Mouse (Mus musculus): ENCODE data around the gene Gpr27. TPM values are rescaled to one million over a fixed set of nuclear protein-coding genes. Genes with fewer than 3 reads are reported as not detected.

The Gpr27 gene
- polyA plus RNA-seq, 1 experiment from 2014 or later, result 1.6 TPM

DNA sequence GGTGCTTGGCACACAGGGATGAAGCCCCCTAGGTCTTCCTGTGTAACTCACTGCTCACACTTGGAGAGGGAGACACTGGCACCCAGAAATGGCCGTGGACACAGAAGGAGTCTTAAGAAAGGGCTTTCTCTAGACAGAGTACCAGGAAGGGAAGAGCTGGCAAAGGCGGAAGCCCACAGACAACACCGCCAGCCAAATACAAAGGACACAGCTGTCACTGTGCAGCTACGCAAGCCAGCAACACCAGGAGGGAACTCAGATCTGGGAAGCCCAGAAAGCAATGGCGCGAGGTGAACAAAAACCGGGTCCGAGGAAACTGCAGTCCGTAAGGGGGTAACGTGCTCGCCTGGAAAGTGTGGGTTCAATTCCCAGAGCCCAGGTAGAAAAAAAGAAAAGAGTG lies 14.4 kb upstream of the Gpr27 start:
- WGBS, result 74% methylated on average over 11 of the region's 11 CpGs
- Histone ChIP-seq H3K27me3 (ENCODE audit: control insufficient read depth, insufficient read depth, low read length) (no peaks in the 10 kb centered on the region), H3K27ac (replicated peaks in 1 of 2; ENCODE audit: control insufficient read depth in 1 of 2, insufficient read depth in 1 of 2, low read depth in 2 of 2, low read length in 2 of 2) (no peak overlapping the region), H3K4me2 (ENCODE audit: low read length) (no peak overlapping the region), H3K9ac (ENCODE audit: low read length) (no peak overlapping the region), H3K9me3 (ENCODE audit: control insufficient read depth, low read length) (no peaks in the 10 kb centered on the region), H3K4me3 (ENCODE audit: control insufficient read depth in 1 of 2, insufficient read depth in 1 of 2, low read depth in 1 of 2, low read length in 2 of 2) (no peak overlapping the region), H3K4me1 (ENCODE audit: control insufficient read depth in 2 of 2, insufficient read depth in 2 of 2, low read length in 2 of 2) (no peaks in the 10 kb centered on the region), H3K36me3 (ENCODE audit: control insufficient read depth, insufficient read depth, low read length) (no peaks in the 10 kb centered on the region)
- no peak for ATAC-seq (ENCODE audit: insufficient number of reproducible peaks, insufficient read depth, low FRiP score, low read depth)

DNA sequence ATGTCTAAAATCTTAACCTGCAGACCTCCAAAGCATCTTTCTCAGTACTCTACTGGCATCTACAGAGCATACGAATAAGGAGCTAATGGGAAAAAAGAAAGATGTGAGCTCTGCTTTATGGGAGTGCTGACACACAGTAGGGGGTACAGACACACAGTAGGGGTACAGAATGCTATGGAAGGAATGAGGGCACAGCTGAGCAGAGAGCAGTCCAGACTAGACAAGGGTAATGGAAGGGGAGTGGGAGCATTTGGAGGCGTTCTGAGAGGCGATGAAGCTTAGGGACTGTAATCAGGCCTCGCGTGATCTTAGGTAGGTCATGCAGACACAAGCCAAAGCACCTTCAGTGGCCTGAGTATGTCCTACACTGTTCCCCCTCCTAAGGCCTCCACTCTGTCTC lies 8.5 kb upstream of the Gpr27 start:
- Histone ChIP-seq H3K27ac (replicated peaks in 1 of 2; ENCODE audit: control insufficient read depth in 1 of 2, insufficient read depth in 1 of 2, low read depth in 2 of 2, low read length in 2 of 2) (no peak overlapping the region), H3K27me3 (ENCODE audit: control insufficient read depth, insufficient read depth, low read length) (no peaks in the 10 kb centered on the region; the same call in 1 of the 2 replicates), H3K4me3 (ENCODE audit: control insufficient read depth in 1 of 2, insufficient read depth in 1 of 2, low read depth in 1 of 2, low read length in 2 of 2) (no peak overlapping the region), H3K9ac (ENCODE audit: low read length) (no peak overlapping the region), H3K9me3 (ENCODE audit: control insufficient read depth, low read length) (no peaks in the 10 kb centered on the region), H3K36me3 (ENCODE audit: control insufficient read depth, insufficient read depth, low read length) (no peaks in the 10 kb centered on the region), H3K4me2 (ENCODE audit: low read length) (no peak overlapping the region), H3K4me1 (ENCODE audit: control insufficient read depth in 2 of 2, insufficient read depth in 2 of 2, low read length in 2 of 2) (no peaks in the 10 kb centered on the region)
- WGBS, result 74% methylated on average over 5 of the region's 5 CpGs
- no peak for ATAC-seq (ENCODE audit: insufficient number of reproducible peaks, insufficient read depth, low FRiP score, low read depth)

DNA sequence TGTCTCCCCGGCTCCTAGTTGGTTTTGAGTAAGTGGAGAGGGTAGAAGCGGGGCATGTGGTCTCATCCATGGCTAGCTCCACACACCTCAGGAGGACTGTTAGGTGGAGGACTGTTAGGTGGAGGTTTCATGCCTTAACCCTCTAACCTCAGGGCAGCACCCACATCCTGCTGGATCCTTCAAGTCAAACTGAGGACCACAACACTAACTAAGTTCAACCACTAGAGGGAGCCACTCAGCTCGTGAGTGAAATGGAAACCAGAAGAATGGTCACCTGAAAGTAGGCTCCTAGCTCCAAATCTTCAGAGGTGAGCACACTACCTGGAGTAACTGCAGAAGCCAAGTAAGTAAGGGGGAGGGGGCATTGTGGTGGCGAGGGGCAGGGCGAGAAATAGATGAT lies 7.6 kb upstream of the Gpr27 start:
- no peak overlapping the region for H3K4me2 ChIP-seq (ENCODE audit: low read length)
- 47% methylated on average over 5 of the region's 5 CpGs for WGBS
- ATAC-seq (ENCODE audit: insufficient number of reproducible peaks, insufficient read depth, low FRiP score, low read depth), result no peak

DNA sequence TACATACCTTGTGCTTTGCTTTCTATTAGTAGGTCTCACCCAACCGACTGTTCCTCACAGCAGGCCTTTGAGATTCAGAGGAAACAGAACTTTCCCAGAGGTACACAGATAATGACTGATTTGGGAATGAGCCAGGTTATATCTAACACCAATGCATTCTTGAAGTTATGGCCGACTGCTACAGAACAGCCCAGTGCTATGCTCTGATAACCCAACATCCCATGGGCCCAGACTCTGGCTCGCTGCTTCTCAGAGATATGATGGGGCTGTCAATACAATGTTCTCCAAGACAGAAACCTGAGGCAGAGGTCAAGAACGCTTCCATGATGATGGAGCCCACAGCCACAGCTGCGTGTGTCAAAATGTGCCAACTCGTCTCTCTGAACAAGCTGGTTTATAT lies 4.0 kb upstream of the Gpr27 start:
- 56% methylated on average over 6 of the region's 6 CpGs for WGBS
- peaks cover 44% of the 10 kb centered on the region for H3K27me3 ChIP-seq (ENCODE audit: control insufficient read depth, insufficient read depth, low read length)
- H3K36me3 ChIP-seq (ENCODE audit: control insufficient read depth, insufficient read depth, low read length), result no peaks in the 10 kb centered on the region

More for the DNA sequence above, 7.6 kb upstream of the Gpr27 start:
- no peak overlapping the region for H3K9ac ChIP-seq (ENCODE audit: low read length)
- no peak overlapping the region for H3K4me3 ChIP-seq (ENCODE audit: control insufficient read depth in 1 of 2, insufficient read depth in 1 of 2, low read depth in 1 of 2, low read length in 2 of 2)
- H3K9me3 ChIP-seq (ENCODE audit: control insufficient read depth, low read length), result no peaks in the 10 kb centered on the region
- H3K27ac ChIP-seq (replicated peaks in 1 of 2; ENCODE audit: control insufficient read depth in 1 of 2, insufficient read depth in 1 of 2, low read depth in 2 of 2, low read length in 2 of 2), result no peak overlapping the region
- no peaks in the 10 kb centered on the region for H3K4me1 ChIP-seq (ENCODE audit: control insufficient read depth in 2 of 2, insufficient read depth in 2 of 2, low read length in 2 of 2)
- H3K36me3 ChIP-seq (ENCODE audit: control insufficient read depth, insufficient read depth, low read length), result no peaks in the 10 kb centered on the region
- H3K27me3 ChIP-seq (ENCODE audit: control insufficient read depth, insufficient read depth, low read length), result peaks cover 9% of the 10 kb centered on the region

DNA sequence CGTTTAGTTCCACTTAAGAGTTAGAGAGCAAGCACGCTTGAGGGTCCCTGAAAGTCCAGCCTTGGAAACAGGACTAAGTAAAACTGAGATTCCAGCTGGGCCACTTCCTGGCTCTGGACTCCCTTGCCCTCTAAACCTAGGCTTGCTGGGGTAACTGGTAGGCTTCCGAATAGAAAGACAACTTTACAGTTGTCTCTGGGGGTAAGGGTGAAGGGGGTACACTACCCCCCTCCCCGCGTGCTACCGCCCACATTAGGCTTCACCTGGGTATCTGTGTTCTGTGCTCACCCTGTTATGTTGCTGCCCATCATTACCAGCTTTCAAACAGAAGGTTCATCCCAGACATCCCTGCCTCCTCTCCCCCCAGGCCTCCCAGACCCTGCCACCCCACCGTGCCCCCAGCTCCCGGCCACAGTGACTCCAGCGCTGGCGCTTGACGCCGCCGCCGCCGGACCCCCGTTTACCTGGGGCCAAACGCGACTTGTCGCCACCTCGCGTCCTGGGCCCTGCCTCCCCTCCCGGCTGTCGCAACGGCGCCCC lies 743 bp upstream of the Gpr27 start:
- Histone ChIP-seq H3K27me3 (ENCODE audit: control insufficient read depth, insufficient read depth, low read length) (peaks cover 72% of the 10 kb centered on the region), H3K9me3 (ENCODE audit: control insufficient read depth, low read length) (0 out of 2 replicates have a peak, but pooled peaks cover 2% of the 10 kb centered on the region), H3K4me3 (ENCODE audit: control insufficient read depth in 1 of 2, insufficient read depth in 1 of 2, low read depth in 1 of 2, low read length in 2 of 2) (peak overlapping the region; percentile 79 to 81), H3K27ac (replicated peaks in 1 of 2; ENCODE audit: control insufficient read depth in 1 of 2, insufficient read depth in 1 of 2, low read depth in 2 of 2, low read length in 2 of 2) (no peak overlapping the region), H3K4me2 (ENCODE audit: low read length) (peak overlapping the region; percentile 93), H3K9ac (ENCODE audit: low read length) (peak overlapping the region; percentile 74), H3K36me3 (ENCODE audit: control insufficient read depth, insufficient read depth, low read length) (no peaks in the 10 kb centered on the region), H3K4me1 (ENCODE audit: control insufficient read depth in 2 of 2, insufficient read depth in 2 of 2, low read length in 2 of 2) (peaks cover 5% of the 10 kb centered on the region in 2 experiments; a peak in 2 of 4 replicates)
- 8% methylated on average over 25 of the region's 25 CpGs for WGBS
- ATAC-seq (ENCODE audit: insufficient number of reproducible peaks, insufficient read depth, low FRiP score, low read depth), result no peak

More for the DNA sequence above, 4.0 kb upstream of the Gpr27 start:
- Histone ChIP-seq H3K4me1 (ENCODE audit: control insufficient read depth in 2 of 2, insufficient read depth in 2 of 2, low read length in 2 of 2) (peaks cover 1 to 3% of the 10 kb centered on the region in 2 experiments; a peak in 2 of 4 replicates), H3K27ac (replicated peaks in 1 of 2; ENCODE audit: control insufficient read depth in 1 of 2, insufficient read depth in 1 of 2, low read depth in 2 of 2, low read length in 2 of 2) (no peak overlapping the region), H3K4me2 (ENCODE audit: low read length) (no peak overlapping the region), H3K9me3 (ENCODE audit: control insufficient read depth, low read length) (no peaks in the 10 kb centered on the region), H3K4me3 (ENCODE audit: control insufficient read depth in 1 of 2, insufficient read depth in 1 of 2, low read depth in 1 of 2, low read length in 2 of 2) (no peak overlapping the region), H3K9ac (ENCODE audit: low read length) (no peak overlapping the region)
- no peak for ATAC-seq (ENCODE audit: insufficient number of reproducible peaks, insufficient read depth, low FRiP score, low read depth)

DNA sequence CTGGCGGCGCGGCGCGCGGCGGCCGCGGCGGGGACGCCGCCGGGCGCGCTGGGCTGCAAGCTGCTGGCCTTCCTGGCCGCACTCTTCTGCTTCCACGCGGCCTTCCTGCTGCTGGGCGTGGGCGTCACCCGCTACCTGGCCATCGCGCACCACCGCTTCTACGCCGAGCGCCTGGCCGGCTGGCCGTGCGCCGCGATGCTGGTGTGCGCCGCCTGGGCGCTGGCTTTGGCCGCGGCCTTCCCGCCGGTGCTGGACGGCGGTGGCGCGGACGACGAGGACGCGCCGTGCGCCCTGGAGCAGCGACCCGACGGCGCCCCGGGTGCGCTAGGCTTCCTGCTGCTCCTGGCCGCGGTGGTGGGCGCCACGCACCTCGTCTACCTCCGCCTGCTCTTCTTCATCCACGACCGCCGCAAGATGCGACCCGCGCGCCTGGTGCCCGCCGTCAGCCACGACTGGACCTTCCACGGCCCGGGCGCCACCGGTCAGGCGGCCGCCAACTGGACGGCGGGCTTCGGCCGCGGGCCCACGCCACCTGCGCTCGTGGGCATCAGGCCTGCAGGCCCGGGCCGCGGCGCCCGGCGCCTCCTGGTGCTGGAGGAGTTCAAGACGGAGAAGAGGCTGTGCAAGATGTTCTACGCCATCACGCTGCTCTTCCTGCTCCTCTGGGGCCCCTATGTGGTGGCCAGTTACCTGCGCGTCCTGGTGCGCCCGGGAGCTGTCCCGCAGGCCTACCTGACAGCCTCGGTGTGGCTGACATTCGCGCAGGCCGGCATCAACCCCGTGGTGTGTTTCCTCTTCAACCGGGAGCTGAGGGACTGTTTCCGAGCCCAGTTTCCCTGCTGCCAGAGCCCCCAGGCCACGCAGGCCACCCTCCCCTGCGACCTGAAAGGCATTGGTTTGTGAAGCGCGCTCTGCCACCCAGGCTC lies 700 bp downstream of the Gpr27 start:
- H3K27ac ChIP-seq (replicated peaks in 1 of 2; ENCODE audit: control insufficient read depth in 1 of 2, insufficient read depth in 1 of 2, low read depth in 2 of 2, low read length in 2 of 2), result no peak overlapping the region
- peak overlapping the region; percentile 93 for H3K4me2 ChIP-seq (ENCODE audit: low read length)
- H3K27me3 ChIP-seq (ENCODE audit: control insufficient read depth, insufficient read depth, low read length), result peaks cover 83% of the 10 kb centered on the region
- 0 out of 2 replicates have a peak, but pooled peaks cover 2% of the 10 kb centered on the region for H3K9me3 ChIP-seq (ENCODE audit: control insufficient read depth, low read length)
- ATAC-seq (ENCODE audit: insufficient number of reproducible peaks, insufficient read depth, low FRiP score, low read depth), result no peak
- H3K36me3 ChIP-seq (ENCODE audit: control insufficient read depth, insufficient read depth, low read length), result no peaks in the 10 kb centered on the region
- peak overlapping the region; percentile 74 for H3K9ac ChIP-seq (ENCODE audit: low read length)
- 1% methylated on average over 109 of the region's 110 CpGs for WGBS
- peak overlapping the region; percentile 79 to 81 for H3K4me3 ChIP-seq (ENCODE audit: control insufficient read depth in 1 of 2, insufficient read depth in 1 of 2, low read depth in 1 of 2, low read length in 2 of 2)
- H3K4me1 ChIP-seq (ENCODE audit: control insufficient read depth in 2 of 2, insufficient read depth in 2 of 2, low read length in 2 of 2), result peaks cover 5% of the 10 kb centered on the region in 2 experiments; a peak in 2 of 4 replicates

- whole genome bisulfite sequencing, result 69% methylated on average over 3 of the region's 3 CpGs
- H3K36me3 ChIP-seq (ENCODE audit: control insufficient read depth, insufficient read depth, low read length), result no peaks in the 10 kb centered on the region
- H3K27ac ChIP-seq (replicated peaks in 1 of 2; ENCODE audit: control insufficient read depth in 1 of 2, insufficient read depth in 1 of 2, low read depth in 2 of 2, low read length in 2 of 2), result no peak overlapping the region
- H3K27me3 ChIP-seq (ENCODE audit: control insufficient read depth, insufficient read depth, low read length), result peaks cover 26% of the 10 kb centered on the region
- no peak overlapping the region for H3K4me2 ChIP-seq (ENCODE audit: low read length)
- no peaks in the 10 kb centered on the region for H3K4me1 ChIP-seq (ENCODE audit: control insufficient read depth in 2 of 2, insufficient read depth in 2 of 2, low read length in 2 of 2)
- no peak overlapping the region for H3K9ac ChIP-seq (ENCODE audit: low read length)
- H3K4me3 ChIP-seq (ENCODE audit: control insufficient read depth in 1 of 2, insufficient read depth in 1 of 2, low read depth in 1 of 2, low read length in 2 of 2), result no peak overlapping the region
- no peaks in the 10 kb centered on the region for H3K9me3 ChIP-seq (ENCODE audit: control insufficient read depth, low read length)
- ATAC-seq (ENCODE audit: insufficient number of reproducible peaks, insufficient read depth, low FRiP score, low read depth), result no peak
Measured at GRCm38 (mm10) chr6:99700484-99700883, 8.0 kb downstream of the Gpr27 start.
